Mouse (Mus musculus): ENCODE measurements around the gene Vps33b. TPM values are rescaled to one million over a fixed set of nuclear protein-coding genes. Genes with fewer than 3 reads are reported as not detected.
A peak's percentile ranks its signal among the peaks of the same experiment; 100 is the strongest.

The Vps33b gene
- 10 to 100 TPM; 22.9 to 26.3 TPM for total RNA-seq (2021)

DNA sequence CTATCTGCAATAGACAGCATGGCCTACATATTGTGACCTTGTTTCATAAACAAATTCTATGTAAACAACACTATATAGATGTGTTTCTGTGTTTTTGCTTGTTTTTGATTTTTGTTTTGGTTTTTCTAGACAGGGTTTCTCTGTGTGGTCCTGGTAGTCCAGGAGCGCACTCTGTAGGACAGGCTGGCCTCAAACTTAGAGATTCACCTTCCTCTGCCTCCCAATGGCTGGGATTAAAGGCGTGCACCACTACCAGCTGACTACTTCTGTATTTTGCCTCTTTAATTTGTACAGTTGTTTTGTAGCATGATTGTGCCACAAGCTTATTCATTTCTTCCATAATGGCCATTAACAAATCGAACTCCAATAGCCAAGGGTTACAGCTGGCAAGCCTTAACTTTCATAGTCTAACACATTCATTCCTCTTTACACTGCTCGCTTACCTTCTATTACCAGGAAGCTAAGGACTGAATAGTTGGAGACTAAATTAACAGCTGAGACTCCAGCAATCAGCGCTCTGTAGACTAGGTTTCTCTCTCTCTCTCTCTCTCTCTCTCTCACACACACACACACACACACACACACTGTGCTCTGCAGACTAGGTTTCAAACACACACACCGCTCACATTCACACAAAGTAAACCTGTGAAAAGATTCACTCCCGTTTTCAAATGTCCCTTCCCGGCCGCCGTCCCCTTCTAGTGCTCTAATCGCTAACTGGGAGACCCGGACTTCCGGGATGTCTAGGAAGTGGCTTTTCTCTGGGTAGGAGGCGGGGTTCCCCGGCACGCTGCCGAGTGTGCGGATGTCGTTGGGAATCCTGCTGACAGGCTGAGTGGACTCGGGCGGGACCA, at the start of gene Vps33b:
Gene Vps33b (plus strand): TSS at position 753 of the 854 bp plus-strand sequence.
- intact Hi-C loops (cut with DNase I) = no loop called here

DNA sequence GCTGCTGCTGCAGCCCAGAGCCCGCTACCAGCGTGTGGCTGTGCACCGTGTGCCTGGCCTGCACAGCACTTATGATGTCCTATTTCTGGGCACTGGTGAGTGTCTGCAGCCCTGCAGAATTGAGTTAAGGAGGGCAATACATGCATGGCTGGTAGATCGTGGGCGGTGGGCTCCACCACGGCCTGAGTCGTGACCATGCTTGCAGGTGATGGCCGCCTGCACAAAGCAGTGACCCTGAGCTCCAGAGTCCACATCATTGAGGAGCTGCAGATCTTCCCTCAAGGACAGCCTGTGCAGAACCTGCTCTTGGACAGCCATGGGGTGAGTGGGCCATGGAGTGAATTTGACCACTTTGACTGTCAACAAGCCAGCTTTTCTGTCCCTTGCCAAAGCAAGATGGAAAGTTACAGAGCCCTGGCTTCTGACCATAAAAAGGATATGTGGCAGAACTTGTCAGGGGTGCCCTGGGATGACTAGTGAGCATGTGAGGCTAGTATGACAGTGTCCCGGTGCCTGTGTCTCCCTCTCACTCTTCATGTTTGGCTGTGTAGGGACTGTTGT, 49.1 kb upstream of the Vps33b start:
- no peak for DNase-seq (ENCODE audit: extremely low spot score in 1 of 2, low spot score in 2 of 2)
- intact Hi-C loops (cut with DNase I) = no loop called here

More for the DNA sequence above, at the start of gene Vps33b:
- DNase-seq (ENCODE audit: extremely low spot score in 1 of 2, low spot score in 2 of 2) = peak; percentile 95 to 98

GRCm38 (mm10) chr7:80221179-80221750, 48.2 kb upstream of the Vps33b start:
- no peak for DNase-seq (ENCODE audit: extremely low spot score in 1 of 2, low spot score in 2 of 2)
- intact Hi-C loops (cut with DNase I) = no loop called here

GRCm38 (mm10) chr7:80227065-80227464, 42.4 kb upstream of the Vps33b start:
- DNase-seq (ENCODE audit: extremely low spot score in 1 of 2, low spot score in 2 of 2) = no peak
- intact Hi-C loops (cut with DNase I) = no loop called here

GRCm38 (mm10) chr7:80230196-80230595, 39.3 kb upstream of the Vps33b start:
- no peak for DNase-seq (ENCODE audit: extremely low spot score in 1 of 2, low spot score in 2 of 2)
- intact Hi-C loops (cut with DNase I) = no loop called here

DNA sequence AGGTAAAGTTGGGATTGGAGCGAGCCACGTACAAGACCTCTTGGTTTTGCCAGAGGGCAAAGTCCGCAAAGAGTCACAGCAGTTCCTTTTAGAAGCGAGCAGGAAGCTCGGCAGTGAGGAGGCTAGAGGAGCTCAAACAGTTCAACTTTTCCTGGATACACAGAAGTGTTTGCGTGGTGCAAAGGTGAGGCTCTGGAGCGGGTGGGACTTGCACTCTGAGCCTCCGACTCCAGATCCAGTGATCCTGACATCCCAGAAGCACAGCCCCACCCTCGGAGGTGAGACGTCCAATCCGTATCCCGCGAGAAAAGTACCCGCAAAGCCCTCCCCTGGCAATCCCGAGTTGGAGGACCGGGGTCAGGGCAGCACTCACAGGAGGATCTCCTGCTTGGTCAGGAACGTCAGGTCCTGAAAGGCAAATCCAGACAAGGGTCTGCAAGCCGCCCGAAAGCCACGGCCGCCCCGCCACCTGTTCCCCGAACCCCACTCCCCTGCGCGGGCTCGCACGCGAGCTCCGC, 37.4 kb upstream of the Vps33b start:
- DNase-seq (ENCODE audit: extremely low spot score in 1 of 2, low spot score in 2 of 2) = no peak
- intact Hi-C loops (cut with DNase I) = no loop called here

DNA sequence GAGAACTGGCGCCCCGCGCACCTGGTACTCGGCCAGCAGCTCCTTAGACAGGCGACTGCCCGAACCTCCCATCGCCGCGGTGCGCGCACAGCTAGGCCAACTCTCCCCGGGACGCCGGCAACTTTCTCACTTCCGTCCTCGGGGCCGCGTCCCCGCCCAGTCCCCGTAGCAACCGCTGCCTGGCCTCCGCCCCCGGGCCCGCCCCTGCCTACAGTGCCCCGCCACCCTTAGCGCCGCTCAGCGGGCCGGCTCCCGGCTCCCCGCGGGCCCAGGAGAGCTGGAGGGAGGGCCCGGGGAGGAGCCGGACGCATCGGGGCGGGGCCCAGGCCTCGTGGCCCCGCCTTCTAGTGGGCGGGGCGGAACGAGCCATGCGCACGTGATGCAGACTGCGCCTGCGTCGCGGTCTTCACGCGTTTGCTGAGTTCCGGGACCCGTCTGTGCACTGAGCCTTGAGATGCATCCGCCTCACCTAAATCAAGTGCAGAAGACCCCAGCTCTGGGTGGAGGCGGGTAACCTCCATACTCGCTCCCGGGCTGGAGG, 36.9 kb upstream of the Vps33b start, which contains the start of the genes Cib1 and Gdpgp1:
Gene Cib1 (minus strand): TSS at position 325 of the 541 bp plus-strand sequence.
Gene Gdpgp1 (plus strand): TSS at position 377 of the 541 bp plus-strand sequence.
- DNase-seq (ENCODE audit: extremely low spot score in 1 of 2, low spot score in 2 of 2) = peak; percentile 92 to 96
- intact Hi-C loops (cut with DNase I) = no loop called here

DNA sequence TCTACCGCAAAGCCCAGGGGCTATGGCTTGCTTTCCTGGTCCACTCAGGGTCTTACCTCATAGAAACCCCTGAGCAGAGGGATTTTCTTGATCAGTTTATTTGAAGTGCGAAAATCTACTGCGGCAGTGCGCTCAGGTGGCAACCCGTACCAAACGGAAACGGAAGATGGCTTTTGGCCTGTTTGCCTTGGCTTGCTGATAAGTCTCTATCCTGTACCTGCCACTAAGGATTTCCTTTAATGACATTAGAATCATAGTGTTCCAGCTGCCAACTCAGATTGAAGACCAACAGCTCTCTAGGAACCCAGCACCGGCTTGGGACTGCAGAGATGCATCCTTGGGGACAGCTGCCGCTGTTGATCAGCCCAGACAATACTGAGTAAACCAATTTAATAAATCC, 35.6 kb upstream of the Vps33b start:
- DNase-seq (ENCODE audit: extremely low spot score in 1 of 2, low spot score in 2 of 2) = no peak
- intact Hi-C loops (cut with DNase I) = no loop called here

DNA sequence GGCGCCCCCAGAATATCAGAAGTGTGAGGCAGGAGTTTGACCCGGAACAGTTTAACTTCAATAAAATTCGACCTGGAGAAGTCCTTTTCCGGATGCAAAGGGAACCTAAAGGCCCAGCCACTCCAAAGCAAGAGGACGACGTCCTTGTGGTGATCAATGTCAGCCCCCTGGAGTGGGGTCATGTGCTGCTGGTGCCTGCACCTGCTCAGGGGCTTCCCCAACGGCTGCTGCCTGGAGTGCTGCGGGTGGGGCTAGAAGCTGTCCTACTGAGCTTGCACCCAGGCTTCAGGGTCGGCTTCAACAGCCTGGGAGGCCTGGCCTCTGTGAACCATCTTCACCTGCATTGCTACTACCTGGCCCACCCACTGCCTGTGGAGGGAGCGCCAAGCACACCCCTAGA, 30.9 kb upstream of the Vps33b start:
- intact Hi-C loops (cut with DNase I) = no loop called here
- DNase-seq (ENCODE audit: extremely low spot score in 1 of 2, low spot score in 2 of 2) = no peak

DNA sequence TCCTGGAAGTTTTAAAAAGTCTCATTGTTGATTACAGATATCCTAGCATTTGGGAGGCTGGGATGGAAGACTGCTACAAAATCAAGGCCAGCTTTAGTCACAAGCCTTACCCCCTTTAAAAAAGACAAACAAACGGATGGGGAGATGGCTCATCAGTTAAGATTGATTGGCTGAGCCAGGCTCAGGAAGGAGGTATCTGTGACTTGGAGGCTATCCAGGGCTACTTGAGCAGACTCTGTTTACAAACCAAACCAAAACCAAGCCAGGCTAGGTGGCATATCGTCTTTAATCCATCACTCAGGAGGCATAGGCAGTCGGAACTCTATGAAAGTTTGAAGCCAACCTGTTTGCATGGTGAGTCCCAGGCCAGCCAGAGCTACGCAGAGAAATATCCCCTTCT, 27.8 kb upstream of the Vps33b start:
- intact Hi-C loops (cut with DNase I) = no loop called here
- DNase-seq (ENCODE audit: extremely low spot score in 1 of 2, low spot score in 2 of 2) = no peak

DNA sequence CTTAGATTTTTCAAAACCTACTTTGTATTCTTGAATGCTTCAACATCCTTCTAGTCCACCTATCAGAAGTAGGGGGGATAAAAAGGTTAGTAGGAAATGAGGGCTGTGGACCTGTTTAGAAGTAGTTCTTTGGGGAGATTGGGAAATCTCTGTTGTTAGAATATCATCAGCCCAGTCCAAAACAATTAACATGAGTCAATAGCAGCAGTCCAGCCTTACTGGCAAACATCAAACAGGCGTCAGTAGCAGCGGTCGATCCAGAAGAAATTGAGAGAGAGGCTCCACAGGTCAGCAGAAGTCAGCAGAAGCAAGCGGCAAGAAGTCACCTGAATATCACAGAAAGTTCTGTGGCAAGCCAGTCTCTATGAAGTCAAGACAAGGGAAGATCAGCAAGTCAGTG, 24.6 kb upstream of the Vps33b start:
- intact Hi-C loops (cut with DNase I) = no loop called here
- DNase-seq (ENCODE audit: extremely low spot score in 1 of 2, low spot score in 2 of 2) = no peak

- intact Hi-C loops (cut with DNase I) = no loop called here
- peak; percentile 96 to 99 for DNase-seq (ENCODE audit: extremely low spot score in 1 of 2, low spot score in 2 of 2)
Observed at GRCm38 (mm10) chr7:80246148-80246721, 23.2 kb upstream of the Vps33b start, which contains the start of gene Ttll13. TSS of gene Ttll13 (plus strand) at chr7:80246376.

- DNase-seq (ENCODE audit: extremely low spot score in 1 of 2, low spot score in 2 of 2) = no peak
- intact Hi-C loops (cut with DNase I) = no loop called here
Observed at GRCm38 (mm10) chr7:80246859-80247258, 22.6 kb upstream of the Vps33b start.

DNA sequence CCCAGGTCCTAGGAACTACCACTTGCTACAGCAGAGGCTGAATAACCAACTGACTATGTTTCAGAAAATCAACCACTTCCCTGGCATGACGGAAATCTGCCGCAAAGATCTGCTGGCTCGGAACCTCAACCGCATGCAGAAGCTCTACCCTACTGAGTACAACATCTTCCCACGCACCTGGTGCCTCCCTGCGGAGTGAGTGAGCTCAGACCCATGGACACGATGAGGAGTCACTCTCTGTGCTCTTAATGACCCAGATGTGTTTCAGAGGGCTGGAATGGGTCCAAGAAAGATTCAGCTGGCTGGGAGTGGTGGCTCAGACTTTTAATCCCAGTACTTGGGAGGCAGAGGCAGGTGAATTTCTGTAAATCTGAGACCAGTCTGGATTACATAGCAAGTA, 17.0 kb upstream of the Vps33b start:
- no peak for DNase-seq (ENCODE audit: extremely low spot score in 1 of 2, low spot score in 2 of 2)
- intact Hi-C loops (cut with DNase I) = no loop called here

- no peak for DNase-seq (ENCODE audit: extremely low spot score in 1 of 2, low spot score in 2 of 2)
- intact Hi-C loops (cut with DNase I) = no loop called here
Observed at GRCm38 (mm10) chr7:80252886-80253285, 16.6 kb upstream of the Vps33b start.

DNA sequence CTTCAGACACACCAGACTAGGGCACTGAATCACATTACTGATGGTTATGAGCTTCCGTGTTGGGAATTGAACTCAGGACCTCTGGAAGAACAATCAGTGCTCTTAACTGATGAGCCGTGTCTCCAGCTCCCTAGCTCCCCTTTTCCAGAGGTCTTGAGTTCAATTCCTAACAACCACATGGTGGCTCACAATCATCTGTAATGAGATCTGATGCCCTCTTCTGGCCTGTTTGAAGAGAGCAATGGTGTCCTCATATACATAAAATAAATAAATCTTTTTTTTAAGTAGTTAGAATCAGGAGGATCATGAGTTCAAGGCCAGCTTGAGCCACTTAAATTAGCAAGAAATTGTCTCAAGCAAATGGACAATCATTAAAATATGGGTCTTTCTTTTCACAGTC, 13.5 kb upstream of the Vps33b start:
- no peak for DNase-seq (ENCODE audit: extremely low spot score in 1 of 2, low spot score in 2 of 2)
- intact Hi-C loops (cut with DNase I) = no loop called here

GRCm38 (mm10) chr7:80257706-80258105, 11.7 kb upstream of the Vps33b start:
- DNase-seq (ENCODE audit: extremely low spot score in 1 of 2, low spot score in 2 of 2) = no peak
- intact Hi-C loops (cut with DNase I) = no loop called here

DNA sequence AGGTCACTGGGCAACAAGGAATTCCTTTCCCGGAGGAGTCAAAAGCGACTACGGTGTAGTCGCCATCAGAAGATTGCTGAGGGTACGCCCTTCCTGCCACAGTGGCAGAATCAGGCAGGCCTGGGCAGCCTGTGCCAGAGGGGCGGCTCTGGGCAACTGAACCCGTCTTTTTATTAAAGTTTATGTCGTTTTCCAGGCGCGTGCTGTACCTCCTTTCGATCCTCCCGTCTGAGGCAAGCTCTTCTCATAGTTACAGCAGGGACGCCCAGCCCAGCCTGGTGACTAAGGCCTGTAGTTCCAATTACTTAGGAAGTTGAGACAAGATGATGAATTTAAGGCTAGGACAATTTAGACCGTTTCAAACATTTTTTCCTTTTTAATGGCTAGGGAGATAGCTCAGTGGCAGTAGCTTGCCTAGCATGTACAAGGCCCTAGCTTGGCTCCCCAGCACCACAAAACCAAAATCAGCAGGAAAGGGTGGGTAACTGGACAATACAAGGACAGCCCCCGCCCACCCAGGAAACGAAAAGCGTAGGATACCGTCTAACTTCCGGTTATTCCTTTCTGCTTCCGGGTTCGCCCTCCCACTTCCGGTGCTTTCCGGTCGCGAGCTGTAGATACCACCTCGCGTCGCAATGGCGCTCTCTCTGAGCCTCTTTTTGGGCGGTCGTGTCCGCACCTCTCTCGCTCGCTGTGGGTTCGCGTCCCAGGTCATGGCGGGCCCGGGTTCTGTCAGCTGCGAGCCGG, 8.7 kb upstream of the Vps33b start, which contains the start of gene Ngrn:
Gene Ngrn (plus strand): TSS at position 591 of the 747 bp plus-strand sequence.
- intact Hi-C loops (cut with DNase I) = no loop called here

More for the DNA sequence above, 8.7 kb upstream of the Vps33b start, which contains the start of gene Ngrn:
- DNase-seq (ENCODE audit: extremely low spot score in 1 of 2, low spot score in 2 of 2) = peak; percentile 84 to 92
